Mouse (Mus musculus): ENCODE data around the gene Ache. TPM values are rescaled to one million over a fixed set of nuclear protein-coding genes. Genes with fewer than 3 reads are reported as not detected.

The Ache gene
- polyA plus RNA-seq, 1 experiment from 2014 or later: 0.93 TPM

- peak; percentile 99 for DNase-seq
- Histone ChIP-seq H3K27me3 (ENCODE audit: insufficient read depth, low read length) (no peaks in the 10 kb centered on the region), H3K4me3 (ENCODE audit: low read depth, low read length) (peak within 1 kb of the TSS; percentile 55), H3K27ac (ENCODE audit: low read depth) (peak within 1 kb of the TSS; percentile 58), H3K9ac (peak within 1 kb of the TSS; percentile 56), H3K4me2 (peak within 1 kb of the TSS; percentile 97), H3K36me3 (ENCODE audit: insufficient read depth) (0 out of 2 replicates have a peak, but pooled peaks cover 4% of the 10 kb centered on the region), H3K4me1 (ENCODE audit: insufficient read depth) (peaks cover under 1% of the 10 kb centered on the region; the same call in 1 of the 2 replicates), H3K9me3 (ENCODE audit: low read depth, low read length) (no peaks in the 10 kb centered on the region)
- peak; percentile 88 for TF ChIP-seq CTCF (IDR thresholded peaks at IDR 0.05; ENCODE audit: low read depth)
- peak; percentile 90 for ATAC-seq (ENCODE audit: insufficient read depth)
- WGBS: under 1% methylated on average over 44 of the region's 44 CpGs
Observed at GRCm38 (mm10) chr5:137333512-137334174, 46.3 kb downstream of the Ache start, which contains the start of gene Slc12a9. Slc12a9 (minus strand) TSS chr5:137333597.

- 46% methylated on average over 10 of the region's 10 CpGs for WGBS
- Histone ChIP-seq H3K36me3 (ENCODE audit: insufficient read depth) (0 out of 2 replicates have a peak, but pooled peaks cover 4% of the 10 kb centered on the region), H3K27me3 (ENCODE audit: insufficient read depth, low read length) (no peaks in the 10 kb centered on the region), H3K4me2 (peak overlapping the region; percentile 97), H3K9me3 (ENCODE audit: low read depth, low read length) (no peaks in the 10 kb centered on the region), H3K27ac (ENCODE audit: low read depth) (no peak overlapping the region), H3K9ac (no peak overlapping the region), H3K4me1 (ENCODE audit: insufficient read depth) (peaks cover 7% of the 10 kb centered on the region), H3K4me3 (ENCODE audit: low read depth, low read length) (peak overlapping the region; percentile 55; the same call in 1 of the 2 replicates)
- ATAC-seq (ENCODE audit: insufficient read depth) (no peak), DNase-seq (no peak)
- no peak for TF ChIP-seq CTCF (IDR thresholded peaks at IDR 0.05; ENCODE audit: low read depth)
Observed at GRCm38 (mm10) chr5:137334317-137334716, 47.0 kb downstream of the Ache start.

- H3K36me3 ChIP-seq (ENCODE audit: insufficient read depth): 0 out of 2 replicates have a peak, but pooled peaks cover 4% of the 10 kb centered on the region
- H3K9me3 ChIP-seq (ENCODE audit: low read depth, low read length): no peaks in the 10 kb centered on the region
- no peak for TF ChIP-seq CTCF (IDR thresholded peaks at IDR 0.05; ENCODE audit: low read depth)
- no peak overlapping the region for H3K9ac ChIP-seq
- peaks cover 13% of the 10 kb centered on the region for H3K4me1 ChIP-seq (ENCODE audit: insufficient read depth)
- H3K4me2 ChIP-seq: no peak overlapping the region
- no peak overlapping the region for H3K27ac ChIP-seq (ENCODE audit: low read depth)
- WGBS: 71% methylated on average over 6 of the region's 6 CpGs
- no peak overlapping the region for H3K4me3 ChIP-seq (ENCODE audit: low read depth, low read length)
- DNase-seq (no peak), ATAC-seq (ENCODE audit: insufficient read depth) (no peak)
- no peaks in the 10 kb centered on the region for H3K27me3 ChIP-seq (ENCODE audit: insufficient read depth, low read length)
Observed at GRCm38 (mm10) chr5:137335066-137335465, 47.7 kb downstream of the Ache start.

- Histone ChIP-seq H3K4me1 (ENCODE audit: insufficient read depth) (peaks cover 13% of the 10 kb centered on the region), H3K4me2 (no peak overlapping the region), H3K36me3 (ENCODE audit: insufficient read depth) (no peaks in the 10 kb centered on the region), H3K9me3 (ENCODE audit: low read depth, low read length) (no peaks in the 10 kb centered on the region), H3K27me3 (ENCODE audit: insufficient read depth, low read length) (no peaks in the 10 kb centered on the region), H3K4me3 (ENCODE audit: low read depth, low read length) (no peak overlapping the region), H3K9ac (no peak overlapping the region), H3K27ac (ENCODE audit: low read depth) (no peak overlapping the region; the same call in 1 of the 2 replicates)
- peak; percentile 9 for DNase-seq
- 41% methylated on average over 8 of the region's 8 CpGs for WGBS
- no peak for ATAC-seq (ENCODE audit: insufficient read depth)
- TF ChIP-seq CTCF (IDR thresholded peaks at IDR 0.05; ENCODE audit: low read depth): no peak
Observed at GRCm38 (mm10) chr5:137337190-137337589, 49.9 kb downstream of the Ache start.

GRCm38 (mm10) chr5:137338256-137338655 is 50.9 kb downstream of the Ache start:
- no peaks in the 10 kb centered on the region for H3K36me3 ChIP-seq (ENCODE audit: insufficient read depth)
- H3K27ac ChIP-seq (ENCODE audit: low read depth): peak overlapping the region; percentile 89
- TF ChIP-seq CTCF (IDR thresholded peaks at IDR 0.05; ENCODE audit: low read depth): no peak
- H3K27me3 ChIP-seq (ENCODE audit: insufficient read depth, low read length): no peaks in the 10 kb centered on the region
- peak overlapping the region; percentile 86 for H3K4me2 ChIP-seq
- H3K4me3 ChIP-seq (ENCODE audit: low read depth, low read length): peak overlapping the region; percentile 37
- peak; percentile 96 for DNase-seq
- peak overlapping the region; percentile 60 for H3K9ac ChIP-seq
- no peaks in the 10 kb centered on the region for H3K9me3 ChIP-seq (ENCODE audit: low read depth, low read length)
- 0% methylated on average over 19 of the region's 19 CpGs for WGBS
- ATAC-seq (ENCODE audit: insufficient read depth): peak; percentile 83
- H3K4me1 ChIP-seq (ENCODE audit: insufficient read depth): peaks cover 13% of the 10 kb centered on the region

- peak; percentile 26 for ATAC-seq (ENCODE audit: insufficient read depth)
- Histone ChIP-seq H3K27me3 (ENCODE audit: insufficient read depth, low read length) (no peaks in the 10 kb centered on the region), H3K9ac (peak overlapping the region; percentile 60), H3K27ac (ENCODE audit: low read depth) (peak overlapping the region; percentile 89), H3K36me3 (ENCODE audit: insufficient read depth) (no peaks in the 10 kb centered on the region), H3K9me3 (ENCODE audit: low read depth, low read length) (no peaks in the 10 kb centered on the region), H3K4me3 (ENCODE audit: low read depth, low read length) (peak overlapping the region; percentile 37), H3K4me1 (ENCODE audit: insufficient read depth) (peaks cover 13% of the 10 kb centered on the region), H3K4me2 (peak overlapping the region; percentile 86)
- DNase-seq: peak; percentile 79
- TF ChIP-seq CTCF (IDR thresholded peaks at IDR 0.05; ENCODE audit: low read depth): no peak
- WGBS: under 1% methylated on average over 11 of the region's 11 CpGs
Observed at GRCm38 (mm10) chr5:137338663-137339289, 51.5 kb downstream of the Ache start.

Measured in lung, embryonic 14.5 days (tissue).